Mouse (Mus musculus): Measurements from ENCODE around the gene Clybl.

DNA sequence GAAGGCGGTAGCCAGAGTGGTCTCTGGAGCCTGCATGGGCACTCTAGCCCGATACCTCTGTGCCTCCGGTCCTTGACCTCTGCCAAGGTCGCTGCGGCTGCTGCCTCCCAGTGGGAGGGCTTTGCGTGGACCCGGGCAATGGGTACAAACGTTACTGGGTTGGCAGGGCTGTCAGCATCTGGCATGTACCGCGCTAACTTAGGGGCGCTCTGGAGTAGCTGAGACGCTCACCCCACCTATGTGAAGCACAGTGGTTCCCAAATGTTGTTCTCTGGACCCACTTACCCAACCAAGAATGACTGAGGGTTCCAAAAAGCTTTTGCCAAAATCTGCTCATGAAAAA is 282 bp downstream of the Clybl start:
- TF ChIP-seq POLR2A (IDR thresholded peaks at IDR 0.05; ENCODE audit: low read depth, low read length) (no peak), CTCF (conservative IDR thresholded peaks at IDR 0.05; ENCODE audit: insufficient read depth, insufficient read length, low read depth, low read length) (0 out of 2 replicates have a peak, but pooled peaks have one; percentile 14)
